Mouse (Mus musculus) colon, adult 2 months (tissue): ENCODE results near the gene A630073D07Rik. TPM values are rescaled to one million over a fixed set of nuclear protein-coding genes. Genes with fewer than 3 reads are reported as not detected.

ENCODE experiments used
- polyA plus RNA-seq: library from polyadenylated mRNA; depleted of rRNA; stranded (reverse); fragments of >200 nt; gene quantifications from 2 replicates; pipeline ENCODE4 v1.2.3, GENCODE M21; 2012; rRNA removed

The A630073D07Rik gene
- polyA plus RNA-seq: not detected in 2 replicates

DNA sequence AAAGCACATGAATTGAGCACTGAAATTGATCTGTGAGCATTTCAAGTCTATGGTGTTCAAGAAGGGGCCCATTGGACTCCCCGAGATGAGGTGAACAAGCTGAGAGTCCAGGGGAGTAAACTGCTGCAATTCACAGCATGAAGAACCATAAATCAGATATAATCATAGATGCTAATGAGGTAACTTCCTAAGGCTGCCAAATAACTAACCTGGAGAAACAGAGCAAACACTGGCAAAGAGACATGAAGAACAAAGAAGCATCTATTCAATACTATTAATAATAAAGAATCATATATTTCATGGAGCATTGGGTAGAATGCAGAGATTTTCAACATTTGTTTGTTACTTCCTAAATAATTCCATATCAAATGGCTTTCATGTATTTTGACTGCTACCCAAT lies at the start of gene A630073D07Rik:
TSS of gene A630073D07Rik (minus strand) at position 101 of the 400 bp plus-strand sequence.

GRCm38 (mm10) chr6:132700907-132701306 lies 49.6 kb upstream of the A630073D07Rik start, which contains the start of gene Tas2r121:
Tas2r121 (minus strand) TSS chr6:132701007.

DNA sequence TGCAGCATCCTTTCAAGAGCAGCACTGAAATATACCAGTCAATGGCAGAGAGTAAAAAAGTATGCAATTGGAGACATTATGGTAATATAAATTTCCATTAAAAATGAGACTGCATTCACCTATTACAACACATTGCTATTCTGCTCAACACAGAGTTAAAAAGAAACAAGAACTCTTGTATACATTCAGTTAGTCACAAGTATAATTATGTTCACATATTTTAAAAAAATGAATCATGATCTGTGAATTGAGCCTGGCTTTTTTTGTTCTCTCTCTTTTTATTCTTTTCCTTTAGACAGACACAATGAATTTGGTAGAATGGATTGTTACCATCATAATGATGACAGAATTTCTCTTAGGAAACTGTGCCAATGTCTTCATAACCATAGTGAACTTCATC lies 5.3 kb upstream of the A630073D07Rik start, which contains the start of gene Tas2r120:
TSS of gene Tas2r120 (plus strand) at position 301 of the 400 bp plus-strand sequence.

DNA sequence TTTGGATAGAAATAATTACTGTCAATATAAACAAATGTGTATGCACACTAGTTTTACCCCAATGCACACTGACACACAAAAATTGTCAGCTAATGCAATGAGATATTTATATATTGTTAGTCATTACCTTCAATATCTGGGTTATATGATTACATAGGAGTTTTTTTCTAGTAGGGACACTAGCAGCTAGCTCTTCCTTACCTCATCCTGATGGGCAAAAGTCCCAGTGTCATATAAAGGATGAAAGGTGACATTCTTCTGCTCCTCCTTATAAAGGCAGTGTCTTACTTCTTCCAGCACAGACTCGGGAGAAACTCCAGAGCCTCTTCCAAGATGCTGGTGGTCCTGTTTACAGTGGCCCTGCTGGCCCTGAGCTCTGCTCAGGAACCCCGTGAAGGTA lies 55.7 kb downstream of the A630073D07Rik start, which contains the start of gene Prp2:
TSS of gene Prp2 (plus strand) at position 301 of the 400 bp plus-strand sequence.

Other genes with a start within 250 kb of the A630073D07Rik start
- not detected in 2 replicates for gene Prh1, start 81.7 kb downstream of the A630073D07Rik start, polyA plus RNA-seq
- gene Prp2, start 55.6 kb downstream of the A630073D07Rik start, polyA plus RNA-seq: not detected in 2 replicates
- not detected in 2 replicates for gene Tas2r120, start 5.4 kb upstream of the A630073D07Rik start, polyA plus RNA-seq
- not detected in 2 replicates for gene Tas2r121, start 49.5 kb upstream of the A630073D07Rik start, polyA plus RNA-seq
- gene Tas2r122, start 60.4 kb upstream of the A630073D07Rik start, polyA plus RNA-seq: not detected in 2 replicates
- not detected in 2 replicates for gene Tas2r115, start 86.5 kb upstream of the A630073D07Rik start, polyA plus RNA-seq
- gene Tas2r124, start 103.2 kb upstream of the A630073D07Rik start, polyA plus RNA-seq: not detected in 2 replicates
- not detected in 2 replicates for gene Tas2r102, start 110.6 kb upstream of the A630073D07Rik start, polyA plus RNA-seq
- not detected in 2 replicates for gene Tas2r136, start 126.6 kb upstream of the A630073D07Rik start, polyA plus RNA-seq
- gene Tas2r117, start 151.3 kb upstream of the A630073D07Rik start, polyA plus RNA-seq: not detected in 2 replicates
- gene Tas2r123, start 195.6 kb upstream of the A630073D07Rik start, polyA plus RNA-seq: not detected in 2 replicates
- gene Tas2r116, start 203.9 kb upstream of the A630073D07Rik start, polyA plus RNA-seq: not detected in 2 replicates
- not detected in 2 replicates for gene Tas2r110, start 216.5 kb upstream of the A630073D07Rik start, polyA plus RNA-seq
- gene Tas2r113, start 241.5 kb upstream of the A630073D07Rik start, polyA plus RNA-seq: not detected in 2 replicates